Mouse (Mus musculus) right cerebral cortex, postnatal 14 days (tissue): Measurements from ENCODE around the gene Wdfy4.
A peak's percentile ranks its signal among the peaks of the same experiment; 100 is the strongest.

Experiments used
- DNase-seq: peaks from one replicate; pipeline ENCODE4 v3.0.0; 2022

Gene Wdfy4

GRCm38 (mm10) chr14:33189849-33190423, 4.6 kb upstream of the Wdfy4 start:
- DNase-seq = no peak

- no peak for DNase-seq
Measured at GRCm38 (mm10) chr14:33189230-33189629, 3.9 kb upstream of the Wdfy4 start.

- DNase-seq = no peak
Measured at GRCm38 (mm10) chr14:33187201-33187600, 1.9 kb upstream of the Wdfy4 start.

- no peak for DNase-seq
Measured at GRCm38 (mm10) chr14:33180102-33180501, 5.2 kb downstream of the Wdfy4 start.

- DNase-seq = no peak
Measured at GRCm38 (mm10) chr14:33175059-33175821, 10.1 kb downstream of the Wdfy4 start.

- no peak for DNase-seq
Measured at GRCm38 (mm10) chr14:33171942-33172341, 13.4 kb downstream of the Wdfy4 start.

GRCm38 (mm10) chr14:33168750-33169149, 16.6 kb downstream of the Wdfy4 start:
- DNase-seq = no peak

GRCm38 (mm10) chr14:33162238-33162637, 23.1 kb downstream of the Wdfy4 start:
- DNase-seq = no peak

- DNase-seq = no peak
Measured at GRCm38 (mm10) chr14:33158268-33158667, 27.0 kb downstream of the Wdfy4 start.

- DNase-seq = peak; percentile 12
Measured at GRCm38 (mm10) chr14:33152941-33153340, 32.4 kb downstream of the Wdfy4 start.

GRCm38 (mm10) chr14:33146287-33146686, 39.0 kb downstream of the Wdfy4 start:
- peak; percentile 15 for DNase-seq

GRCm38 (mm10) chr14:33136843-33137242, 48.5 kb downstream of the Wdfy4 start:
- DNase-seq = no peak

GRCm38 (mm10) chr14:33135170-33135569, 50.1 kb downstream of the Wdfy4 start:
- DNase-seq = no peak

GRCm38 (mm10) chr14:33131044-33131758, 54.1 kb downstream of the Wdfy4 start:
- no peak for DNase-seq

- DNase-seq = no peak
Measured at GRCm38 (mm10) chr14:33116590-33116989, 68.7 kb downstream of the Wdfy4 start.

- no peak for DNase-seq
Measured at GRCm38 (mm10) chr14:33104809-33105208, 80.5 kb downstream of the Wdfy4 start.

GRCm38 (mm10) chr14:33101609-33102008, 83.7 kb downstream of the Wdfy4 start:
- DNase-seq = no peak

- DNase-seq = no peak
Measured at GRCm38 (mm10) chr14:33099926-33100325, 85.4 kb downstream of the Wdfy4 start.

GRCm38 (mm10) chr14:33099111-33099510, 86.2 kb downstream of the Wdfy4 start:
- DNase-seq = no peak

- no peak for DNase-seq
Measured at GRCm38 (mm10) chr14:33096462-33096861, 88.8 kb downstream of the Wdfy4 start.

GRCm38 (mm10) chr14:33083326-33083725, 102.0 kb downstream of the Wdfy4 start:
- no peak for DNase-seq

GRCm38 (mm10) chr14:33082301-33082700, 103.0 kb downstream of the Wdfy4 start:
- DNase-seq = no peak

GRCm38 (mm10) chr14:33081370-33081860, 103.9 kb downstream of the Wdfy4 start:
- DNase-seq = no peak

- DNase-seq = no peak
Measured at GRCm38 (mm10) chr14:33078596-33078995, 106.7 kb downstream of the Wdfy4 start.
